Mouse (Mus musculus) G1E (cell line): ENCODE data around the gene Rfx3. TPM values are rescaled to one million over a fixed set of nuclear protein-coding genes. Genes with fewer than 3 reads are reported as not detected.

ENCODE experiments used
- ATAC-seq: 2 replicates; pipeline ENCODE4 v1.8.0; 2016; ENCODE audit warnings: mild to moderate bottlenecking; ENCODE audit not compliant: insufficient number of reproducible peaks, poor library complexity, low FRiP score, severe bottlenecking; ENCODE audit errors: extremely low read depth
- DNase-seq: peaks from one replicate; pipeline ENCODE4 v3.0.0; 2012; ENCODE audit warnings: low spot score
- H3K27me3 ChIP-seq: 2 replicates; pipeline ENCODE4 v1.6.1; 2012; ENCODE audit warnings: mild to moderate bottlenecking, low read length, inconsistent platforms; ENCODE audit not compliant: insufficient read depth
- H3K36me3 ChIP-seq: replicated peaks from 2 replicates; pipeline ENCODE3; 2012; ENCODE audit warnings: mild to moderate bottlenecking, inconsistent platforms
- H3K4me1 ChIP-seq: 2 replicates; pipeline ENCODE4 v1.6.1; 2012; ENCODE audit warnings: low read depth, low read length, inconsistent platforms, mixed read lengths; ENCODE audit not compliant: insufficient read depth
- H3K4me3 ChIP-seq: 2 replicates; pipeline ENCODE4 v1.5.1; 2012; ENCODE audit warnings: low read depth, mild to moderate bottlenecking, inconsistent platforms, low read length, moderate library complexity, mixed read lengths
- H3K9me3 ChIP-seq: replicated peaks from 2 replicates; pipeline ENCODE4 v1.6.1; 2012; ENCODE audit warnings: inconsistent platforms
- CTCF ChIP-seq: IDR thresholded peaks from 2 replicates; pipeline ENCODE4 v1.5.1; 2012; ENCODE audit warnings: low read depth, low read length, inconsistent platforms, mixed read lengths
- GATA1 ChIP-seq: IDR thresholded peaks from 2 replicates; pipeline ENCODE4 v1.6.1; 2012; ENCODE audit warnings: borderline replicate concordance, low read length, inconsistent platforms, mixed read lengths
- GATA2 ChIP-seq: IDR thresholded peaks from 2 replicates; pipeline ENCODE4 v1.6.1; 2012; ENCODE audit warnings: low read depth, low read length, inconsistent platforms, borderline replicate concordance
- POLR2AphosphoS5 ChIP-seq: IDR thresholded peaks from 2 replicates; pipeline ENCODE4 v1.6.1; 2012; ENCODE audit warnings: low read depth, low read length, inconsistent platforms; ENCODE audit not compliant: insufficient replicate concordance
- TAL1 ChIP-seq: conservative IDR thresholded peaks from 2 replicates; pipeline ENCODE4 v1.6.1; 2012; ENCODE audit warnings: low read depth, low read length, inconsistent platforms, mixed read lengths
- polyA plus RNA-seq: library from polyadenylated mRNA; stranded (reverse); fragments of >175 nt; gene quantifications from 2 replicates; pipeline ENCODE4 v1.2.3, GENCODE M21; 2012
- total RNA-seq, 2 experiments: library from RNA; stranded (forward) in 1 of 2; stranded (reverse) in 1 of 2; fragments of 200-1000 nt in 1 of 2; fragments of >200 nt in 1 of 2; fragmentation: Nextera tagmentation in 1 of 2; gene quantifications; 2 replicates each; pipeline ENCODE4 v1.2.3; 2014 to 2017

Rfx3 gene
- total RNA-seq (2014; fragmentation: Nextera tagmentation): 11.4 and 13.7 TPM in 2 replicates
- 3.0 and 3.8 TPM in 2 replicates for total RNA-seq (2017)
- polyA plus RNA-seq: 0.21 and 0.50 TPM in 2 replicates

DNA sequence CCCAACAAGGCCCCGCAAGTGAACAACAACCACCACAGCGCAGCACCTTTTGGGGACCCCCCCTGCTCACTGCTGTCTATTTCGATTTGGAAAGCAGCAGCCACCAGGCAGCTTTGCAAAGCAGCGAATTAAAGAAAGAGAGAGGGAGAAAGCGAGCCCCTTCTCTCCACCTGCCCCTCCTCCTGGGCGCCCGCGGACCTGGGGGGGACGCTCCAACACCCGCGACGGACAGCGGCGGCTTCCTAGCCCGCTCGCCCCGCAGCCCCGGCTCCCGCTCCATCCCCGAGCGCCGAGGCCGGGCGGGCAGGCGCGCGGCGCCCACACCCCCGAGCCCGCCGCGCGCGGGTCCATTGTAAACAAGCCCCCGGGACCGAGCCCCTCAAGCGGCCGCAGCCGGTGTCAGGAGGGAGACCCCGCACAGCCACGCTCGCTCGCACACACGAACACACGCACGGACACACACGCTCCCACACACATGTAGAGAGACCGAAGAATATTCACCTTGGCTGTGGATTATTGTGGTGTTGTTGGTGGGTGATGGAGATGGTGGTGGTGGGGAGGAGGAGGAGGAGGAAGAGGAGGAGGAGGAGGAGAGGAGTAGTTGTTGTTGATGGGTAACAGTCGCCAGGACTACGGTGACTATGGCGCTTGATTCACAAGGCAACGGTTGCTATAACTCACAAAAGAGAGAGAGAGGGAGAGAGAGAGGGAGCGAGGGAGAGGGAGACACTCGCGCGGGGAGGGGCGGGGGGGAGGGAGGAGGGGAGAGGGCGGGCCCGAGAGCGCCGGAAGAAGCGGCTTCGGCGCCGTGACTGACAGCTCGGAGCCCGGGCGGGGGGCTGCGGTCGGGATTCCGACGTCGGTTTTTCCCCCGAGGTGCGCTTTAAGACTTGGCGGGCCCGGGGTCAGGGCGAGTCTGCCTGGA lies at the start of gene Rfx3:
Rfx3 (minus strand) TSS at position 696 of the 925 bp plus-strand sequence.
- DNase-seq: peak; percentile 77
- no peaks in the 10 kb centered on the region for H3K36me3 ChIP-seq
- H3K4me3 ChIP-seq: peak within 1 kb of the TSS; percentile 84
- no peaks in the 10 kb centered on the region for H3K27me3 ChIP-seq
- TF ChIP-seq GATA2 (no peak), TAL1 (no peak), GATA1 (no peak), CTCF (no peak), POLR2AphosphoS5 (no peak)
- ATAC-seq: no peak
- H3K4me1 ChIP-seq: peaks cover 17% of the 10 kb centered on the region
- H3K9me3 ChIP-seq: no peaks in the 10 kb centered on the region

DNA sequence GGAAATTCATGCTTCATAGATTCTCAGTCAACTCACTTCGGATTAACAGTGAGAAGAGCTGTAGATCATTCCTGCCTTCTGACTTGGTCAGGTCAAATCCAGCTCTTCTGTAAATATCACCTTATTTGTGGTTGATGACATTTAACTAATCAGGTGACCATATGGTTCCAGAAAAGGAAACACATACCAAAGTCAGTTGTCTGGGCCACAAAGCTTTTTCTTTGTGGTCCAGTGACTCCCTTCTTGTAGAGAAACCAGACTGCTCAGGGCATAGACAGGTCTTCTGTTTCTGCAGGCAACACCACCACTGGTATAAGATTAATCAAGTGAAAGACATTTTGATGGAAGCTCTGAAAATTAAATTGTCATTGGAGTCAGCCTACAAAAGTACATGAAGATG lies 41.1 kb upstream of the Rfx3 start:
- TF ChIP-seq GATA1: no peak
- no peak for TF ChIP-seq GATA2
- TF ChIP-seq CTCF: no peak
- TF ChIP-seq TAL1: no peak
- TF ChIP-seq POLR2AphosphoS5: no peak
- H3K4me3 ChIP-seq: no peak overlapping the region
- H3K27me3 ChIP-seq: peaks cover 10% of the 10 kb centered on the region
- H3K4me1 ChIP-seq: no peaks in the 10 kb centered on the region
- H3K36me3 ChIP-seq: no peaks in the 10 kb centered on the region
- DNase-seq (no peak), ATAC-seq (no peak)
- H3K9me3 ChIP-seq: no peaks in the 10 kb centered on the region

DNA sequence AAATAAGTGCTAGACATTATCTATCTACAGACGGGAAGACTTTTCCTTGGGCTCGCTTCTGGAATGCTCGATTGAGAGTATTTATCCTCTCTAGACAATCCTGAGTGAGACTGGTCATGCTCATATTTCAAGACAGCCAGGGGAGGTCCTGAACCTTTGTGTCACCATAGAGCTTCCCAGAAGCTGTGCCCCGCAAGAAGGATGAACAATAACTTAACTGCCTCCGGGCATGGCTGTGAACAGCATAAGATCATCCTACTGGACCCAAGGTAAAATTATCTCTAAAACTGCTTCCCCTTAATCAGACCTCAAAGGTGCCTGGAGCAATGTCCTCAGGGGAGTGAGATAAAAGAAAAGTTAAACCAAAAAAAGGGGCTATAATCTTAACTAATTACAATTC lies 40.6 kb upstream of the Rfx3 start:
- Histone ChIP-seq H3K4me1 (no peaks in the 10 kb centered on the region), H3K36me3 (no peaks in the 10 kb centered on the region), H3K27me3 (peaks cover 14% of the 10 kb centered on the region), H3K9me3 (no peaks in the 10 kb centered on the region), H3K4me3 (no peak overlapping the region)
- DNase-seq (no peak), ATAC-seq (no peak)
- TF ChIP-seq POLR2AphosphoS5 (no peak), GATA1 (no peak), TAL1 (no peak), GATA2 (no peak), CTCF (no peak)

DNA sequence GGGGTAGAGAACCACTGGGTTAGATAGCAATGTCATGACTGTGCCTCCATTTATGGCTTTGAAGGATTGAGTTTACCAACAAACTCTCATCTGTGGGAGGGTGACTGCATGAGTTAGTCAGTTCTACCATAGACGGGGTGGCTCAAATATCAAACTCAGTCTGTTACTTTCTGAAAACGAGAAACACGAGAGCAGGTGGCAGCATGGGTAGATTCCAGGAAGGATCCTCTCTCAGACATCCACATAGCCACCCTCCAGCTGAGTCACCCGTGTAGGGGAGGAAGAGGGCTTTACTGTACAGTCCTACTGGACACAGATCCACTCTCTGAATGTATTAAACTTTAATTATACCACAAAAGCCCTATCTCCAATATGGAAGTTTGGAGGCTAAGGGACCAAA lies 38.3 kb upstream of the Rfx3 start:
- Histone ChIP-seq H3K4me3 (no peak overlapping the region), H3K4me1 (no peaks in the 10 kb centered on the region), H3K36me3 (no peaks in the 10 kb centered on the region), H3K27me3 (peaks cover 19% of the 10 kb centered on the region), H3K9me3 (no peaks in the 10 kb centered on the region)
- DNase-seq (no peak), ATAC-seq (no peak)
- no peak for TF ChIP-seq GATA1
- TF ChIP-seq TAL1: no peak

DNA sequence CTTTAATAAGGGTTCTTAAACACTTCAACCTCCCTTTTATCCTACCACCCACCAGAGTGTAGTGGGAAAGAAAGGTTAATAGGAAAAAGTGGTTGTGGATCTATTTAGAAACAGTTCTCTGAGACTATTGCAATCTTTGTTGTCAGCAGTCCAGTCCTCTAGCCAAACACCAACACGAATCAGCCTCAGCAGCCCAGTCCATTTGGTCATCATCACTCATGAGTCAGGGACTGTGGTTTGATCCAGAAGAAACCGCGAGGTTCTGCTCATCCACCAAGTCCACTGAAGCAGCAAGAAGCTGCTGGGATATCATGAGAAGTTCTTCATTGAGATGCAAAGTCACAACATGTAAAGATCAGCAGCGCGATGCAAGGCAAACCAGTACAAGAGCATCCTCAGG lies 35.8 kb upstream of the Rfx3 start:
- H3K9me3 ChIP-seq: no peaks in the 10 kb centered on the region
- H3K4me1 ChIP-seq: no peaks in the 10 kb centered on the region
- H3K27me3 ChIP-seq: peaks cover 22% of the 10 kb centered on the region
- TF ChIP-seq GATA1 (no peak), TAL1 (no peak), CTCF (no peak), GATA2 (no peak), POLR2AphosphoS5 (no peak)
- H3K36me3 ChIP-seq: no peaks in the 10 kb centered on the region
- ATAC-seq (no peak), DNase-seq (no peak)
- H3K4me3 ChIP-seq: no peak overlapping the region

DNA sequence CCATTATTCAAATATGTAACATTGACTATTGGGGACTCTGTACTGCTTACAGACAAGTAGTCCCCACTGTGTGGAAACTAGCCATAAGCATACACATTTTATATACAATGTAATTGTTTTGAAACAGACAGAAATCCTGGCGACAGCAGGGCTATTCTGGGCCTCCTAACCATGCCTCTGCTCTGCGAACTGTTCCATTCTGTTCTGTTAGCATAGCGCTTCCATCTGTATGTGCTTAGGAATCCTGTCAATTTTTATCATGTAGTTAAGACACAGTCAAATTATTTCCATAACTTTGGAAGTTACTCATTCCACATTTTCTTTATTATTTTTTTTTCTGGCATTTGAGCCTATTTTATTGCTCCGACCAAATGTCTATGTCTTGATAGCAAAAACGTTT lies 34.0 kb upstream of the Rfx3 start:
- no peak for ATAC-seq
- no peak for TF ChIP-seq TAL1
- no peak for TF ChIP-seq POLR2AphosphoS5
- no peak for TF ChIP-seq CTCF
- no peak for TF ChIP-seq GATA1
- no peak for TF ChIP-seq GATA2
- H3K27me3 ChIP-seq: peaks cover 22% of the 10 kb centered on the region
- no peaks in the 10 kb centered on the region for H3K36me3 ChIP-seq
- DNase-seq: no peak
- no peak overlapping the region for H3K4me3 ChIP-seq
- no peaks in the 10 kb centered on the region for H3K9me3 ChIP-seq
- H3K4me1 ChIP-seq: no peaks in the 10 kb centered on the region
